ENCODE assay signal across 8 mouse cellular contexts in genomic region chr7:128523962-128524581, GRCm38 (mm10). TPM values are rescaled to one million over a fixed set of nuclear protein-coding genes. Genes with fewer than 3 reads are reported as not detected.
A peak's percentile ranks its signal among the peaks of the same experiment; 100 is the strongest.
DNase-seq lines count a peak whose midpoint lies in the region; ATAC-seq and TF ChIP-seq lines count a peak whose summit lies in the region.

No protein-coding gene starts in this region.

- H3K4me3 ChIP-seq in intestine, embryonic 14.5 days (ENCODE audit: low read depth, low read length) = peak overlapping the region; percentile 83
- peak overlapping the region; percentile 84 for H3K4me3 ChIP-seq in liver, embryonic 13.5 days (replicated peaks)
- peak overlapping the region; percentile 90 for H3K4me3 ChIP-seq in stomach, postnatal 0 days (ENCODE audit: low read depth, low read length)

- peak overlapping the region; percentile 87 for H3K27ac ChIP-seq in intestine, embryonic 14.5 days (ENCODE audit: low read depth)
- H3K27ac ChIP-seq in liver, embryonic 13.5 days = peak overlapping the region; percentile 94
- peak overlapping the region; percentile 99 for H3K27ac ChIP-seq in stomach, postnatal 0 days (replicated peaks)

- H3K4me1 ChIP-seq in intestine, embryonic 14.5 days (replicated peaks; ENCODE audit: control insufficient read depth, insufficient read depth, low read length) = peaks cover 17% of the 10 kb centered on the region
- H3K4me1 ChIP-seq in liver, embryonic 13.5 days (replicated peaks) = peaks cover 48% of the 10 kb centered on the region
- peaks cover 8% of the 10 kb centered on the region; the same call in 1 of the 2 replicates for H3K4me1 ChIP-seq in stomach, postnatal 0 days (replicated peaks; ENCODE audit: control insufficient read depth, insufficient read depth)

- ATAC-seq in common myeloid progenitor, adult 5-6 weeks (replicated peaks; ENCODE audit: low read depth, poor library complexity, severe bottlenecking) = peak; percentile 55
- peak; percentile 68 for ATAC-seq in intestine, embryonic 14.5 days (replicated peaks; ENCODE audit: low FRiP score, low TSS enrichment, low read depth)
- peak; percentile 72 for ATAC-seq in liver, embryonic 13.5 days (ENCODE audit: low read depth)
- ATAC-seq in monocyte, adult 5-6 weeks (replicated peaks; ENCODE audit: insufficient number of reproducible peaks, low FRiP score, low TSS enrichment, poor library complexity, severe bottlenecking) = peak; percentile 72
- ATAC-seq in stomach, postnatal 0 days (ENCODE audit: low FRiP score, low TSS enrichment) = peak; percentile 73

- H3K9me3 ChIP-seq in intestine, embryonic 14.5 days (ENCODE audit: control insufficient read depth, low read length) = no peaks in the 10 kb centered on the region
- H3K9me3 ChIP-seq in liver, embryonic 13.5 days (replicated peaks) = no peaks in the 10 kb centered on the region
- no peaks in the 10 kb centered on the region for H3K9me3 ChIP-seq in stomach, postnatal 0 days (ENCODE audit: control insufficient read depth, low read length)

- peak; percentile 27 for DNase-seq in right cerebral cortex, postnatal 25 days
- no peak for DNase-seq in right cerebral cortex, postnatal 36 days (ENCODE audit: low spot score in 2 of 2)
- peak; percentile 57 to 84 for DNase-seq in gastrocnemius, postnatal 4 days (ENCODE audit: low spot score in 2 of 2)
- peak; percentile 87 for DNase-seq in intestine, embryonic 14.5 days (ENCODE audit: low spot score)
- DNase-seq in liver, embryonic 13.5 days = peak; percentile 60
- DNase-seq in stomach, postnatal 0 days (ENCODE audit: low spot score) = peak; percentile 81

- H3K9ac ChIP-seq in intestine, embryonic 14.5 days (ENCODE audit: low read length) = peak overlapping the region; percentile 90
- peak overlapping the region; percentile 90 for H3K9ac ChIP-seq in liver, embryonic 13.5 days
- peak overlapping the region; percentile 98 for H3K9ac ChIP-seq in stomach, postnatal 0 days (ENCODE audit: low read length)

- WGBS in intestine, embryonic 14.5 days = under 1% methylated on average over 50 of the region's 51 CpGs
- WGBS in liver, embryonic 13.5 days (ENCODE audit: insufficient replicate concordance) = under 1% methylated on average over 51 of the region's 51 CpGs
- WGBS in stomach, postnatal 0 days = 2% methylated on average over 50 of the region's 51 CpGs

- H3K27me3 ChIP-seq in intestine, embryonic 14.5 days (replicated peaks; ENCODE audit: control insufficient read depth, insufficient read depth, low read length) = no peaks in the 10 kb centered on the region
- peaks cover 12% of the 10 kb centered on the region; the same call in 1 of the 2 replicates for H3K27me3 ChIP-seq in liver, embryonic 13.5 days
- no peaks in the 10 kb centered on the region for H3K27me3 ChIP-seq in stomach, postnatal 0 days (ENCODE audit: control insufficient read depth, insufficient read depth, low read length)

- no peaks in the 10 kb centered on the region for H3K36me3 ChIP-seq in intestine, embryonic 14.5 days (ENCODE audit: control insufficient read depth, insufficient read depth, low read length)
- no peaks in the 10 kb centered on the region for H3K36me3 ChIP-seq in liver, embryonic 13.5 days
- H3K36me3 ChIP-seq in stomach, postnatal 0 days (ENCODE audit: control insufficient read depth, insufficient read depth, low read length) = no peaks in the 10 kb centered on the region

- peak overlapping the region; percentile 80 for H3K4me2 ChIP-seq in intestine, embryonic 14.5 days (ENCODE audit: low read length)
- peak overlapping the region; percentile 99 for H3K4me2 ChIP-seq in liver, embryonic 13.5 days
- H3K4me2 ChIP-seq in stomach, postnatal 0 days (replicated peaks; ENCODE audit: low read depth) = peak overlapping the region; percentile 80

- TF ChIP-seq CTCF in stomach, postnatal 0 days (IDR thresholded peaks at IDR 0.05; ENCODE audit: low read depth) = peak; percentile 4; the same call in 1 of the 2 replicates

- TF ChIP-seq EP300 in stomach, postnatal 0 days (optimal IDR thresholded peaks at IDR 0.05) = no peak

RNA-seq across cellular contexts. Expression of gene Bag3, which starts 0.7 kb away (rescaled TPM):
- total RNA-seq in common myeloid progenitor, adult 5-6 weeks (2017) = 4.6 and 4.9 TPM in 2 replicates
- total RNA-seq in gastrocnemius, postnatal 4 days (2021) = 100 to 1,000 TPM in 1 of 2 experiments, 10 to 100 TPM in 1; 84.2 to 100 TPM
- polyA plus RNA-seq in intestine, embryonic 14.5 days (2014; fragmentation: Nextera tagmentation; extraction: Ambion mirVana) = 13.6 and 15.0 TPM in 2 replicates
- 3.3 and 3.9 TPM in 2 replicates for polyA plus RNA-seq in liver, embryonic 13.5 days (2015; fragmentation: Nextera tagmentation; extraction: Ambion mirVana)
- 17.2 to 24.9 TPM (median 19.5 TPM) in 3 replicates for total RNA-seq in monocyte, adult 5-6 weeks (2017)
- polyA plus RNA-seq in stomach, postnatal 0 days (2015; fragmentation: Nextera tagmentation; extraction: Ambion mirVana) = 17.7 and 19.2 TPM in 2 replicates

Comparison
In these comparisons a context has a peak if more than half of its experiments do, and no peak if none do; other contexts are left out.
1. DNase-seq: peak in right cerebral cortex, postnatal 25 days (single experiment), gastrocnemius, postnatal 4 days (2 of 2), intestine, embryonic 14.5 days (single experiment), liver, embryonic 13.5 days (single experiment) and stomach, postnatal 0 days (single experiment); none in right cerebral cortex, postnatal 36 days (0 of 2).
2. Peak in every context shown above with its lines, with median percentiles within 50 percentile points of each other: ATAC-seq, H3K27ac ChIP-seq, H3K4me2 ChIP-seq, H3K4me3 ChIP-seq and H3K9ac ChIP-seq.